Mouse (Mus musculus) midbrain, postnatal 0 days (tissue): Measurements from ENCODE around the gene Depdc1b. TPM values are rescaled to one million over a fixed set of nuclear protein-coding genes. Genes with fewer than 3 reads are reported as not detected.

Experiments used
- ATAC-seq: fragments of 200-750 bp; cut with Nextera tagmentation; 2 replicates; pipeline ENCODE4 v1.8.0; 2017; ENCODE audit warnings: moderate number of reproducible peaks, mild to moderate bottlenecking, moderate TSS enrichment, moderate library complexity; ENCODE audit not compliant: low FRiP score
- DNase-seq: peaks from one replicate; pipeline ENCODE4 v3.0.0-alpha.2; 2015; ENCODE audit warnings: low spot score
- H3K27ac ChIP-seq: fragments of 300-500 bp; sonication (generic); 2 replicates; pipeline ENCODE4 v1.5.1; 2014; ENCODE audit warnings: low read depth, mild to moderate bottlenecking, low read length, mixed read lengths
- H3K27me3 ChIP-seq: fragments of 300-500 bp; sonication (generic); 2 replicates; pipeline ENCODE4 v1.6.1; 2014; ENCODE audit warnings: low read length, control low read depth, mixed read lengths; ENCODE audit not compliant: insufficient read depth
- H3K36me3 ChIP-seq: fragments of 300-500 bp; sonication (generic); 2 replicates; pipeline ENCODE4 v1.6.1; 2014; ENCODE audit warnings: low read length, control low read depth, mixed read lengths; ENCODE audit not compliant: insufficient read depth
- H3K4me1 ChIP-seq: fragments of 300-500 bp; sonication (generic); 2 replicates; pipeline ENCODE4 v1.6.1; 2014; ENCODE audit warnings: mild to moderate bottlenecking, control low read depth, antibody characterized with exemption, low read length, mixed read lengths; ENCODE audit not compliant: insufficient read depth
- H3K4me2 ChIP-seq: fragments of 300-500 bp; sonication (generic); 2 replicates; pipeline ENCODE4 v1.6.1; 2014; ENCODE audit warnings: low read depth, mild to moderate bottlenecking, low read length, mixed read lengths; ENCODE audit not compliant: poor library complexity, severe bottlenecking
- H3K4me3 ChIP-seq: fragments of 300-500 bp; sonication (generic); 2 replicates; pipeline ENCODE4 v1.5.1; 2014; ENCODE audit warnings: low read depth, mild to moderate bottlenecking, low read length, moderate library complexity
- H3K9ac ChIP-seq: fragments of 300-500 bp; sonication (generic); replicated peaks from 2 replicates; pipeline ENCODE4 v1.6.1; 2014; ENCODE audit warnings: mild to moderate bottlenecking, low read length, moderate library complexity, mixed read lengths; ENCODE audit not compliant: poor library complexity, severe bottlenecking
- H3K9me3 ChIP-seq: fragments of 300-500 bp; sonication (generic); 2 replicates; pipeline ENCODE4 v1.6.1; 2016; ENCODE audit warnings: low read length, control low read depth
- CTCF ChIP-seq: IDR thresholded peaks from 2 replicates; pipeline ENCODE4 v1.5.1; 2016; ENCODE audit warnings: antibody characterized with exemption, mild to moderate bottlenecking
- WGBS: fragments of 180-500 bp; shearing (Covaris S2); extraction: QIAGEN DNeasy Blood & Tissue Kit; methylation state at CpG from one replicate; pipeline ENCODE4 v1.1.7; 2014; 5-methylcytosine and 5-hydroxymethylcytosine counted together
- polyA plus RNA-seq: library from polyadenylated mRNA; unstranded; fragments of >200 nt; fragmentation: Nextera tagmentation; extraction: Ambion mirVana; gene quantifications from 2 replicates; pipeline ENCODE4 v1.2.1, GENCODE M21; 2015
- total RNA-seq: library from RNA; depleted of rRNA; stranded (reverse); fragments of >200 nt; gene quantifications from 2 replicates; pipeline ENCODE4 v1.2.3, GENCODE M21; 2014

Gene Depdc1b
- total and polyA plus RNA-seq, 2 experiments from 2014 or later, result 0.64 to 1.0 TPM

DNA sequence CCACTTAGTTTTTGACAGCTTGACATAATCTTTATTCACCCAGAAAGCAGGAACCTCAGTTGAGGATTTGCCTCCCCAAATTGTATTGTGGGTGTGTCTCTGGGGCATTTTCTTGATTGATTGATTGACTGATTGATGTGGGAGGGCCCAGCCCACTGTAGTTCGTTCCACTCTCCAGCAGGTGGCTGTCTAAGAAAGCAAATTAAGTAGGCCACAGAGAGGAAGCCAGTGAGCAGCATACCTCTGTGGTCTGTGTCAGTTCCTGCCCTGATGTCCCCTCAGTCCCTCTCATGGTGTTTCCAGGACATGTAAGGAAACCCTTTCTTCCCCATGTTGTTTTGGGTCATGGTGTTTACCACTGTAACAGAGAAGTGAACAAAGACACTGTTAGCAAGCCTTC, 74.4 kb downstream of the Depdc1b start:
- no peak overlapping the region for H3K4me2 ChIP-seq
- H3K27me3 ChIP-seq, result no peaks in the 10 kb centered on the region
- no peaks in the 10 kb centered on the region for H3K9me3 ChIP-seq
- H3K27ac ChIP-seq, result no peak overlapping the region
- no peaks in the 10 kb centered on the region for H3K4me1 ChIP-seq
- H3K9ac ChIP-seq, result no peak overlapping the region
- WGBS, result 5% methylated on average over 1 of the region's 1 CpGs
- ATAC-seq (no peak), DNase-seq (peak; percentile 51)
- TF ChIP-seq CTCF, result peak; percentile 70
- no peaks in the 10 kb centered on the region for H3K36me3 ChIP-seq
- no peak overlapping the region for H3K4me3 ChIP-seq

- 91% methylated on average over 5 of the region's 5 CpGs for WGBS
- no peak overlapping the region for H3K9ac ChIP-seq
- H3K36me3 ChIP-seq, result no peaks in the 10 kb centered on the region
- no peak for ATAC-seq
- no peaks in the 10 kb centered on the region for H3K27me3 ChIP-seq
- no peak overlapping the region for H3K4me3 ChIP-seq
- H3K9me3 ChIP-seq, result no peaks in the 10 kb centered on the region
- no peak for DNase-seq
- no peak overlapping the region for H3K4me2 ChIP-seq
- H3K27ac ChIP-seq, result no peak overlapping the region
- no peak for TF ChIP-seq CTCF
- no peaks in the 10 kb centered on the region for H3K4me1 ChIP-seq
Observed at GRCm38 (mm10) chr13:108403197-108403596, 87.1 kb downstream of the Depdc1b start.

GRCm38 (mm10) chr13:108404372-108404771, 88.2 kb downstream of the Depdc1b start:
- ATAC-seq (no peak), DNase-seq (no peak)
- no peak for TF ChIP-seq CTCF
- H3K27ac ChIP-seq, result no peak overlapping the region
- no peak overlapping the region for H3K4me2 ChIP-seq
- WGBS, result 91% methylated on average over 4 of the region's 4 CpGs
- H3K4me1 ChIP-seq, result no peaks in the 10 kb centered on the region
- H3K9ac ChIP-seq, result no peak overlapping the region
- H3K9me3 ChIP-seq, result no peaks in the 10 kb centered on the region
- H3K36me3 ChIP-seq, result no peaks in the 10 kb centered on the region
- H3K27me3 ChIP-seq, result no peaks in the 10 kb centered on the region
- no peak overlapping the region for H3K4me3 ChIP-seq

- no peak for DNase-seq
- no peaks in the 10 kb centered on the region for H3K4me1 ChIP-seq
- no peak overlapping the region for H3K4me2 ChIP-seq
- H3K36me3 ChIP-seq, result no peaks in the 10 kb centered on the region
- H3K9me3 ChIP-seq, result no peaks in the 10 kb centered on the region
- ATAC-seq, result no peak
- H3K4me3 ChIP-seq, result no peak overlapping the region
- no peak overlapping the region for H3K9ac ChIP-seq
- TF ChIP-seq CTCF, result no peak
- H3K27me3 ChIP-seq, result no peaks in the 10 kb centered on the region
- WGBS, result 67% methylated on average over 2 of the region's 2 CpGs
- H3K27ac ChIP-seq, result no peak overlapping the region
Observed at GRCm38 (mm10) chr13:108415464-108415863, 99.3 kb downstream of the Depdc1b start.

DNA sequence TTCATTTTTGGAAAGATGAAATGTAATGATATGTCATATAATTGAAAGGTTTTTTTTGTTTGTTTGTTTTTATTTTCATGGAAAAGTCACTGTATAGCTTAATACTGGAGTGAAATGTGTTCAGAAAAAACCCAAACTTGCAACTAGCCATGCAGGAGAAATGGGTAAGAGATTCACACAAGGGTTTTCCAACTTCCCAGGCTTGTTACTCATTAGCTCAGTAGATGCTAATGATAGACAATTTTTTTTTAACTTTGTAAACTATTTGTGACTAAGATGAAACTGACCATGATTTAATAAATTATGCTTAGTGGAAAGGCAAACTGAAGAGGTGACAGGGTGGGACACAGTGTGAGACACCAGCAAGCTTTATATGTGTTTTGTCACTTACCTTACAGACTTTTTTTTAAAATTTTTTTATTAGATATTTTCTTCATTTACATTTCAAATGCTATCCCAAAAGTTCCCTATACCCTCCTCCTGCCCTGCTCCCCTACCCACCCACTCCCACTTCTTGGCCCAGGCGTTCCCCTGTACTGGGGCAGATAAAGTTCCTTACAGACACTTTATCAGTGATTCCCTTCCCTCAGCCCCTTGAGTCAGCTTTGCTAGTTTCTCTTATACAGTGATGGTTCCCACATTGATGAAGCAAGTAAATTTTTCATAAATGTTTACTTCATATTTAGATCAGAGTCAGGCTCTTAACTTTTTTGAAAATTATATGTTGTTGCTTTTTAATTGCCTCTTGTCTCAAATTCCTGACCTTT, 102.8 kb downstream of the Depdc1b start:
- no peaks in the 10 kb centered on the region for H3K9me3 ChIP-seq
- H3K27ac ChIP-seq, result no peak overlapping the region
- no peaks in the 10 kb centered on the region for H3K4me1 ChIP-seq
- no peak overlapping the region for H3K4me2 ChIP-seq
- no peaks in the 10 kb centered on the region for H3K27me3 ChIP-seq
- no peaks in the 10 kb centered on the region for H3K36me3 ChIP-seq
- whole genome bisulfite sequencing, result 91% methylated on average over 1 of the region's 1 CpGs
- TF ChIP-seq CTCF, result no peak
- DNase-seq (no peak), ATAC-seq (no peak)
- no peak overlapping the region for H3K9ac ChIP-seq
- H3K4me3 ChIP-seq, result no peak overlapping the region

DNA sequence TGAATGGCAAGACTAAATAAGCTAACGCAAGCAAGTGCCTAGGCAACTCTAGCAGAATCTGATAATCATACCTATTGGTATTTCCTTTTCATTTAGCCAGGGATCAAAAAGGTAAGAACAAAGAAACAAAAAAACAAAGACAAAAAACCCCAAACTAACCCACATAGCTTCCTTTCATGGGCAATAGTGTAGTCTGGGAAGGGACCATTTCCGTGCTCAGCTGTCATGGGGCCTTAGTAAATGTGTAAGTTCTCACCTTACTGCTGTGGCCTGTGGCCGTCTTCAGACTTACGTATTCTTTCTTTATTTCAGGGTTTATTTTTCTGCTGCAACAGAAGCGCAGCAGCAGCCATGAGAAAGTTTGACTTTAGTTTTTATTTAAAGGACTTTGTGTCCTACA, 110.2 kb downstream of the Depdc1b start:
- Histone ChIP-seq H3K4me2 (no peak overlapping the region), H3K4me3 (no peak overlapping the region), H3K27me3 (no peaks in the 10 kb centered on the region), H3K9ac (no peak overlapping the region), H3K36me3 (no peaks in the 10 kb centered on the region), H3K27ac (no peak overlapping the region), H3K4me1 (no peaks in the 10 kb centered on the region), H3K9me3 (no peaks in the 10 kb centered on the region)
- WGBS, result 67% methylated on average over 5 of the region's 5 CpGs
- no peak for ATAC-seq
- DNase-seq, result no peak
- TF ChIP-seq CTCF, result no peak
